In the genomic region with DNA sequence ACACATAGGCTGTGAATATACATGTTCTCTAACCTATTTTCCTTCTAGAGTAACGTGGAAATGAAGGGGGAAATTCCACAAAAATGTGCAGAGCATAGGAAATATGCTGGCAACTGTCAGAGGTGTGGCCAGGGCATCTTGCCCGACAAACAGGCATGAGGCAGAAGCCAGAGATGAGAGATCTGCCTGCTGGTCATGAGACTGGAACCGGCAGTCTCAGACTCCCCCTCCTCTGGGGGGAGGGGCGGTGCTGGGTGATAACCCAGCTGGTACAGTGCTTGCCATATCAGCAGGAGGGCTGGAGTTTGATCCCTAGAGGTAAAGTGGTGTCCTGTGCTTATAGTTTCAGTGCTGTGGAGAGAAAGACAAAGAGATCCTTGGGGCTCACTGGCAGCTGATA, we compare ENCODE assay signal across 11 mouse cellular contexts. TPM values are rescaled to one million over a fixed set of nuclear protein-coding genes. Genes with fewer than 3 reads are reported as not detected.
DNase-seq lines count a peak whose midpoint lies in the region; ATAC-seq and TF ChIP-seq lines count a peak whose summit lies in the region.
"Had no signal": no experiment of that assay in that cellular context is flagged by ENCODE, and none has a peak within 500 bp of the region (broad histone marks: within the 10 kb centered on the region; RNA-seq: fewer than 3 reads in every experiment).

No protein-coding gene starts in this region.

- no peak for TF ChIP-seq CTCF in left cerebral cortex, adult 2 months (IDR thresholded peaks at IDR 0.05)

- no peak overlapping the region for H3K4me2 ChIP-seq in kidney, embryonic 14.5 days (replicated peaks; ENCODE audit: low read depth, low read length)
- H3K4me2 ChIP-seq: forebrain, embryonic 15.5 days; midbrain, embryonic 12.5 days had no signal

- H3K4me3 ChIP-seq in kidney, embryonic 14.5 days (ENCODE audit: low read length), result no peak overlapping the region
- H3K4me3 ChIP-seq in left cerebral cortex, adult 2 months, result no peak overlapping the region
- H3K4me3 ChIP-seq: forebrain, embryonic 15.5 days; midbrain, embryonic 12.5 days had no signal

- WGBS in kidney, embryonic 14.5 days, result 34% methylated on average over 4 of the region's 4 CpGs

- no peaks in the 10 kb centered on the region for H3K36me3 ChIP-seq in kidney, embryonic 14.5 days (ENCODE audit: control insufficient read depth, insufficient read depth, low read length)
- H3K36me3 ChIP-seq: forebrain, embryonic 15.5 days; midbrain, embryonic 12.5 days had no signal

- no peaks in the 10 kb centered on the region for H3K27me3 ChIP-seq in kidney, embryonic 14.5 days (ENCODE audit: control insufficient read depth, insufficient read depth, low read length)
- H3K27me3 ChIP-seq: forebrain, embryonic 15.5 days; midbrain, embryonic 12.5 days had no signal

- DNase-seq in kidney, postnatal 25 days, result peak; percentile 50 to 72
- DNase-seq in testis, postnatal 10 days (ENCODE audit: low spot score), result peak; percentile 68
- no peak for DNase-seq in testis, postnatal 14 days (ENCODE audit: low spot score)
- DNase-seq in brain, adult 2 months (ENCODE audit: low read depth, low spot score), result peak; percentile 24
- no peak for DNase-seq in neural tube, embryonic 10.5 days (ENCODE audit: extremely low spot score, low spot score)
- no peak for DNase-seq in left cerebral cortex, adult 2 months (ENCODE audit: extremely low spot score in 1 of 2, low spot score in 2 of 2)
- DNase-seq: gastrocnemius, postnatal 25 days; liver, postnatal 0 days had no signal

- intact Hi-C loops in left cerebral cortex, adult 2 months (cut with DNase I), result no loop called here

- no peaks in the 10 kb centered on the region for H3K4me1 ChIP-seq in kidney, embryonic 14.5 days (ENCODE audit: control insufficient read depth, insufficient read depth, low read length)
- H3K4me1 ChIP-seq: forebrain, embryonic 15.5 days; midbrain, embryonic 12.5 days had no signal

- no peak overlapping the region for H3K9ac ChIP-seq in kidney, embryonic 14.5 days (ENCODE audit: low read depth, low read length)
- H3K9ac ChIP-seq: forebrain, embryonic 15.5 days; liver, postnatal 0 days; midbrain, embryonic 12.5 days had no signal

- no peak for ATAC-seq in kidney, embryonic 14.5 days (ENCODE audit: low FRiP score, low TSS enrichment)
- ATAC-seq: forebrain, embryonic 15.5 days; liver, postnatal 0 days had no signal

- H3K9me3 ChIP-seq in kidney, embryonic 14.5 days (ENCODE audit: control insufficient read depth, low read length), result no peaks in the 10 kb centered on the region
- H3K9me3 ChIP-seq: forebrain, embryonic 15.5 days; midbrain, embryonic 12.5 days had no signal

- H3K27ac ChIP-seq in kidney, embryonic 14.5 days (ENCODE audit: low read depth, low read length), result no peak overlapping the region
- no peak overlapping the region for H3K27ac ChIP-seq in left cerebral cortex, adult 2 months
- H3K27ac ChIP-seq: forebrain, embryonic 15.5 days; midbrain, embryonic 12.5 days had no signal

RNA-seq across cellular contexts. Expression of gene Smtn, which starts 46.9 kb away (rescaled TPM):
- polyA plus RNA-seq in kidney, embryonic 14.5 days (2014; fragmentation: Nextera tagmentation; extraction: Ambion mirVana), result 51.8 and 70.7 TPM in 2 replicates
- 10 to 100 TPM in 1 of 2 experiments, 1 to 10 TPM in 1; 9.6 to 12.2 TPM for total RNA-seq in left cerebral cortex, adult 2 months (2021)

Comparison
In these comparisons a context has a peak if more than half of its experiments do, and no peak if none do; other contexts are left out.
1. DNase-seq: peak in kidney, postnatal 25 days (2 of 2), testis, postnatal 10 days (single experiment) and brain, adult 2 months (single experiment); none in testis, postnatal 14 days (single experiment), neural tube, embryonic 10.5 days (single experiment) and left cerebral cortex, adult 2 months (0 of 2).